Mouse (Mus musculus): ENCODE measurements at regions not wholly inside any gene's neighbourhood (a gene's known extent, or its start where the extent isn't known, plus 50 kb on each side); places are given as distances from the start of the nearest gene placed in this dataset.

- in situ Hi-C loops (cut with MboI, MseI), result no loop called here
These were observed 217.8 kb upstream of the Klf4 start for GRCm38 (mm10) chr4:55749949-55750600.

GRCm38 (mm10) chr4:55741355-55741754 lies 209.1 kb upstream of the Klf4 start:
- in situ Hi-C loops (cut with MboI, MseI), result no loop called here

- in situ Hi-C loops (cut with MboI, MseI), result no loop called here
These were observed 207.8 kb upstream of the Klf4 start for GRCm38 (mm10) chr4:55740062-55740461.

- in situ Hi-C loops (cut with MboI, MseI), result no loop called here
These were observed 206.4 kb upstream of the Klf4 start for GRCm38 (mm10) chr4:55738714-55739113.

- in situ Hi-C loops (cut with MboI, MseI), result no loop called here
These were observed 203.2 kb upstream of the Klf4 start for GRCm38 (mm10) chr4:55735453-55735852.

GRCm38 (mm10) chr4:55734331-55734730 lies 202.1 kb upstream of the Klf4 start:
- in situ Hi-C loops (cut with MboI, MseI), result no loop called here

GRCm38 (mm10) chr4:55733223-55733622 lies 201.0 kb upstream of the Klf4 start:
- in situ Hi-C loops (cut with MboI, MseI), result no loop called here

- in situ Hi-C loops (cut with MboI, MseI), result no loop called here
These were observed 199.7 kb upstream of the Klf4 start for GRCm38 (mm10) chr4:55732006-55732405.

GRCm38 (mm10) chr4:55730266-55730665 lies 198.0 kb upstream of the Klf4 start:
- in situ Hi-C loops (cut with MboI, MseI), result no loop called here

- in situ Hi-C loops (cut with MboI, MseI), result no loop called here
These were observed 194.9 kb upstream of the Klf4 start for GRCm38 (mm10) chr4:55727178-55727577.

GRCm38 (mm10) chr4:55726081-55726480 lies 193.8 kb upstream of the Klf4 start:
- in situ Hi-C loops (cut with MboI, MseI), result no loop called here

- in situ Hi-C loops (cut with MboI, MseI), result no loop called here
These were observed 192.0 kb upstream of the Klf4 start for GRCm38 (mm10) chr4:55724286-55724685.

GRCm38 (mm10) chr4:55723124-55723523 lies 190.9 kb upstream of the Klf4 start:
- in situ Hi-C loops (cut with MboI, MseI), result no loop called here

GRCm38 (mm10) chr4:55722388-55722787 lies 190.1 kb upstream of the Klf4 start:
- in situ Hi-C loops (cut with MboI, MseI), result no loop called here

- in situ Hi-C loops (cut with MboI, MseI), result no loop called here
These were observed 189.6 kb upstream of the Klf4 start for GRCm38 (mm10) chr4:55721834-55722233.

- in situ Hi-C loops (cut with MboI, MseI), result no loop called here
These were observed 186.2 kb upstream of the Klf4 start for GRCm38 (mm10) chr4:55718438-55718837.

GRCm38 (mm10) chr4:55716161-55716651 lies 183.9 kb upstream of the Klf4 start:
- in situ Hi-C loops (cut with MboI, MseI), result no loop called here

GRCm38 (mm10) chr4:55711500-55712341 lies 179.5 kb upstream of the Klf4 start:
- in situ Hi-C loops (cut with MboI, MseI), result no loop called here

GRCm38 (mm10) chr4:55710476-55710875 lies 178.2 kb upstream of the Klf4 start:
- in situ Hi-C loops (cut with MboI, MseI), result no loop called here

- in situ Hi-C loops (cut with MboI, MseI), result no loop called here
These were observed 176.5 kb upstream of the Klf4 start for GRCm38 (mm10) chr4:55708808-55709207.

- in situ Hi-C loops (cut with MboI, MseI), result no loop called here
These were observed 175.7 kb upstream of the Klf4 start for GRCm38 (mm10) chr4:55707916-55708315.

GRCm38 (mm10) chr4:55704921-55705320 lies 172.7 kb upstream of the Klf4 start:
- in situ Hi-C loops (cut with MboI, MseI), result no loop called here

- in situ Hi-C loops (cut with MboI, MseI), result no loop called here
These were observed 171.2 kb upstream of the Klf4 start for GRCm38 (mm10) chr4:55703346-55703916.
